Mouse (Mus musculus) liver, adult 2 months (tissue): ENCODE results near the gene Mapkbp1. TPM values are rescaled to one million over a fixed set of nuclear protein-coding genes. Genes with fewer than 3 reads are reported as not detected.

Experiments used
- DNase-seq: peaks from one replicate; pipeline ENCODE4 v3.0.0-alpha.2; 2011; ENCODE audit warnings: low read depth, low spot score; ENCODE audit errors: extremely low read depth
- H3K27ac ChIP-seq: fragments of 200-500 bp; replicated peaks from 2 replicates; pipeline ENCODE4 v1.5.1; 2012; ENCODE audit warnings: low read depth, mild to moderate bottlenecking, control low read depth, inconsistent platforms, low read length; ENCODE audit not compliant: insufficient read depth
- H3K27me3 ChIP-seq: fragments of 200-500 bp; 2 replicates; pipeline ENCODE4 v1.6.1; 2012; ENCODE audit warnings: mild to moderate bottlenecking, moderate library complexity, low read length, inconsistent platforms; ENCODE audit not compliant: control insufficient read depth, insufficient read depth
- H3K36me3 ChIP-seq: fragments of 200-500 bp; 2 replicates; pipeline ENCODE4 v1.6.1; 2012; ENCODE audit warnings: low read length, inconsistent platforms; ENCODE audit not compliant: control insufficient read depth, insufficient read depth
- H3K4me1 ChIP-seq: fragments of 200-500 bp; 2 replicates; pipeline ENCODE4 v1.6.1; 2011; ENCODE audit warnings: low read length; ENCODE audit not compliant: control insufficient read depth, insufficient read depth
- H3K4me3 ChIP-seq: fragments of 200-500 bp; 2 replicates; pipeline ENCODE4 v1.5.1; 2011; ENCODE audit warnings: low read depth, mild to moderate bottlenecking, control low read depth, low read length, moderate library complexity; ENCODE audit not compliant: insufficient read depth
- H3K79me2 ChIP-seq: fragments of 200-500 bp; 2 replicates; pipeline ENCODE4 v1.6.1; 2012; ENCODE audit warnings: inconsistent platforms, mild to moderate bottlenecking, low read length, moderate library complexity; ENCODE audit not compliant: control insufficient read depth, insufficient read depth
- H3K9ac ChIP-seq: fragments of 200-500 bp; 2 replicates; pipeline ENCODE4 v1.6.1; 2012; ENCODE audit warnings: low read depth, mild to moderate bottlenecking, control low read depth, inconsistent platforms, low read length
- CTCF ChIP-seq: fragments of 200-500 bp; IDR thresholded peaks from 2 replicates; pipeline ENCODE4 v1.5.1; 2011; ENCODE audit warnings: low read depth, low read length, control low read depth
- POLR2A ChIP-seq: fragments of 200-500 bp; IDR thresholded peaks from 2 replicates; pipeline ENCODE4 v1.6.1; 2011; ENCODE audit warnings: low read length, control low read depth; ENCODE audit not compliant: insufficient read depth; ENCODE audit errors: extremely low read depth
- WGBS: fragments of 180-500 bp; shearing (Covaris S2); methylation state at CpG from one replicate; pipeline ENCODE4 v1.1.7; 2018; 5-methylcytosine and 5-hydroxymethylcytosine counted together
- polyA plus RNA-seq: library from polyadenylated mRNA; depleted of rRNA; stranded (reverse); fragments of >200 nt; gene quantifications from 2 replicates; pipeline ENCODE4 v1.2.3, GENCODE M21; 2012; rRNA removed
- total RNA-seq: library from RNA; depleted of rRNA; stranded (reverse); fragments of >200 nt; gene quantifications from 2 replicates; pipeline ENCODE4 v1.2.3, GENCODE M21; 2014; rRNA removed

Gene Mapkbp1
- total RNA-seq, result 2.9 and 3.3 TPM in 2 replicates
- 2.2 and 4.6 TPM in 2 replicates for polyA plus RNA-seq

- Histone ChIP-seq H3K4me1 (peaks cover 6% of the 10 kb centered on the region), H3K9ac (peak within 1 kb of the TSS; percentile 70), H3K27ac (no peak within 1 kb of the TSS), H3K4me3 (peak within 1 kb of the TSS; percentile 79), H3K27me3 (no peaks in the 10 kb centered on the region), H3K79me2 (no peaks in the 10 kb centered on the region), H3K36me3 (no peaks in the 10 kb centered on the region)
- DNase-seq, result no peak
- no peak for TF ChIP-seq POLR2A
- no peak for TF ChIP-seq CTCF
- WGBS, result under 1% methylated on average over 19 of the region's 19 CpGs
Observed at GRCm38 (mm10) chr2:119972537-119972879, at the start of gene Mapkbp1. TSS of gene Mapkbp1 (plus strand) at chr2:119972699.

- Histone ChIP-seq H3K79me2 (no peaks in the 10 kb centered on the region), H3K4me1 (peaks cover 6% of the 10 kb centered on the region), H3K9ac (no peak overlapping the region), H3K36me3 (peaks cover 5% of the 10 kb centered on the region), H3K4me3 (no peak overlapping the region), H3K27ac (no peak overlapping the region), H3K27me3 (no peaks in the 10 kb centered on the region)
- DNase-seq, result peak; percentile 65
- 10% methylated on average over 9 of the region's 9 CpGs for WGBS
- TF ChIP-seq POLR2A, result no peak
- TF ChIP-seq CTCF, result peak; percentile 26; the same call in 1 of the 2 replicates
Observed at GRCm38 (mm10) chr2:119970571-119970970, 1.9 kb upstream of the Mapkbp1 start.

DNA sequence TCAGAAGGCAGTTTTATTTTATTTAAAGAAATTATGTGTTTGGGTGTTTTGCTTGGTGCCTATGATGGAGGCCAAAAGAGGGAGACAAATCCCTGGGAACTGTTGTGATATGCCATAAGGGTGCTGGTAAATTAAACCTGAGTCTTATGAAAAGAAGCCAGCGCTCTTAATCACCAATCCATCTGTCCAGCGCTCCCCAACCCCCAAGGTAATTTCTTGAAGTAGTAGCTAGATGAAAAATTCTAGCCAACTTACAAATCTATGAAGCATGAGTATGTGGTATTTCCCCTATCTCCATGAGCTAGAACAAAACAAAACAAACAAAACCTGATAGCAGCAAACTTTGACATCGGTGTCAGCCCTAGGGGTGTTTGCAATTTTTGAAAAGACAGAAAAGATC is 1.2 kb upstream of the Mapkbp1 start:
- no peaks in the 10 kb centered on the region for H3K79me2 ChIP-seq
- H3K36me3 ChIP-seq, result no peaks in the 10 kb centered on the region; the same call in 1 of the 2 replicates
- no peak overlapping the region for H3K27ac ChIP-seq
- no peak overlapping the region for H3K9ac ChIP-seq
- no peaks in the 10 kb centered on the region for H3K27me3 ChIP-seq
- no peak for TF ChIP-seq POLR2A
- TF ChIP-seq CTCF, result no peak
- WGBS, result 82% methylated on average over 3 of the region's 3 CpGs
- H3K4me1 ChIP-seq, result peaks cover 6% of the 10 kb centered on the region
- no peak for DNase-seq
- H3K4me3 ChIP-seq, result no peak overlapping the region

- 4% methylated on average over 32 of the region's 32 CpGs for WGBS
- 0 out of 2 replicates have a peak, but pooled peaks have one; percentile 21 for TF ChIP-seq CTCF
- TF ChIP-seq POLR2A, result peak; percentile 84; the same call in 1 of the 2 replicates
- Histone ChIP-seq H3K4me1 (peaks cover 6% of the 10 kb centered on the region), H3K79me2 (no peaks in the 10 kb centered on the region), H3K27me3 (no peaks in the 10 kb centered on the region), H3K27ac (no peak overlapping the region), H3K4me3 (peak overlapping the region; percentile 79), H3K9ac (peak overlapping the region; percentile 70), H3K36me3 (no peaks in the 10 kb centered on the region)
- peak; percentile 86 for DNase-seq
Observed at GRCm38 (mm10) chr2:119971837-119972536, 512 bp upstream of the Mapkbp1 start.

DNA sequence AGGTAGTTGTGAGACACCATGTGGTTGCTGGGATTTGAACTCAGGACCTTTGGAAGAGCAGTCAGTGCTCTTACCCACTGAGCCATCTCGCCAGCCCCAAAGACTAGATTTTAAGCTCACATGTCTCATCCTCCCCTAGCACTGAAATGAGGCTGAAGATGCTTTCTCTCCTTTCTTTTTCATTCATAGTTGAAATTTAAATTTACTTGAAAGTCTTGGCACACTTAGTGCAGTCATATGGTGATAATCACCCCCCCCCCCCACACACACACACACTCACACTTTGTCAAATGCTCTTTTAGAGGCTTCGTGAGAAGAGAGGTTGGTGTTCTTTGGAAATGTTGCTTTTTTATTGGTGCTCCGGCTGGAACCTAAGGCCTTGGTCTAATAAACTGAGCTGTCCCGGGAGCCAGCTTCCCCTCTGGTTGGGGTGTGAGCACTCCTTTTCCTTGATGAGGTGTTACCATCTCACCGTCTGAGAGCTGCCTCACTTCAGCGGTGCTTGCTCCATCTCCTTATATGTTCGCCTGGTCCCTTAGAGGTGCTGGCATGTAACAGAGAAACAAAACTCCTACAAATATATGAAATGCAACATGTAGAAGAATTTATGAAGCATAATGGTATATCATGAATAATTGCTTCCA is 8.0 kb downstream of the Mapkbp1 start:
- H3K27me3 ChIP-seq, result no peaks in the 10 kb centered on the region
- no peak for DNase-seq
- H3K36me3 ChIP-seq, result peaks cover 4% of the 10 kb centered on the region; the same call in 1 of the 2 replicates
- H3K4me1 ChIP-seq, result no peaks in the 10 kb centered on the region
- no peak for TF ChIP-seq CTCF
- no peak for TF ChIP-seq POLR2A
- WGBS, result 97% methylated on average over 7 of the region's 7 CpGs
- no peak overlapping the region for H3K4me3 ChIP-seq
- no peak overlapping the region for H3K9ac ChIP-seq
- H3K79me2 ChIP-seq, result no peaks in the 10 kb centered on the region; the same call in 1 of the 2 replicates
- no peak overlapping the region for H3K27ac ChIP-seq
